Mouse (Mus musculus): ENCODE data around the gene Pkp3. TPM values are rescaled to one million over a fixed set of nuclear protein-coding genes. Genes with fewer than 3 reads are reported as not detected.
A peak's percentile ranks its signal among the peaks of the same experiment; 100 is the strongest.

Pkp3 gene
- polyA plus RNA-seq, 1 experiment, result 21.5 TPM

DNA sequence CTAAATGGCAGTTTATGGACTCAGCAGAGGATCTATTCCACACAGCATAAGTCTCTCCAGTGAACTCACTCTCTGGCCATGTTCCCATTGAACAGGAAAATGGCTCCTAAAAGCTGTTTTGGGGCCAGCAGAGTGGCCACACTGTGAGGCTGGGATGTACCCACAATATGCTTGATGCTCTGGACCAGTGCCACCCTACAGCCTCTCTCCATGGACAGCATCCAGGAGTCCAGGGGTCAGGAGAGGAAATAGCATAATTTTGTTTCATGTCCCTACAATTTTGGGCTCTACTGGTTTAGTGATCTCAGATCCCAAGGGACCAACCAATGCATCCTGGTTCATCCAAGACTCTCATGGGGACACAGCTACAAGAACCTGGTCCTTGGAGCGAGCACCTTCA lies 20.5 kb upstream of the Pkp3 start:
- no peak for DNase-seq (ENCODE audit: low read depth)

DNA sequence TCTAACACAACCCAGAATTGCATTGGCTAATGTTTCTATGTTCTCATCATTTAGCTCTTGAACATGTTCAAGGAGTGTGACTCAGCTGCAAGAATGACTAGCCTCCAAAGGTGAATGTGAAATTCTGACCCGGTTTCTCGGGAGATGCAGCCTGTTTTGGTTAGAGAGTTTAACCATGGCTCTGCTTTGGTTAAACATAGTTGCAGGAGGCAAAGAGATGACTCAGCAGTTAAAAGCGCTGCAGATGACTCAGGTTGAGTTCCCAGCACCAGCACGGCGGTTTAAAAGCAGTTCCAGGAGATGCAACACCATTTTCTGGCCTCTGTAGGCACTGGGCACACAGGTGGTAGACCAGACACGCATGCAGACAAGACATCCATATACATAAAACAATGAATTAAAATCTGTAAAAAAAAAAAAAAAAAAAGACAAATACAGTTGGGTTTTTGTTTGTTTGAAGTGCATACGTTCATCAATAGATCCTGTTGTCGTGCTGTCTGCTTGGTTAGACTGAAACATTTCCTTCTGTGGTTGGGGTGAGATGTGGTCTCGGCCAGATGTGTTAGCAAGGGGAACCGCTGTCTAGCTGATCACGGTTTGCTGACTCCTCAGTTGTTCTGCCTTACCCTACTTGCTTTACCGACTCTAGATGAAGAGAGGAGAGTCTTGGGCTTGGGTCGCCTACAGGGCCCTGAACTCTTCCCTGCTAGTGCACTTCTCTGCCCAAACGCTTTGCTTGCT lies 19.2 kb upstream of the Pkp3 start:
- DNase-seq (ENCODE audit: low read depth), result no peak

DNA sequence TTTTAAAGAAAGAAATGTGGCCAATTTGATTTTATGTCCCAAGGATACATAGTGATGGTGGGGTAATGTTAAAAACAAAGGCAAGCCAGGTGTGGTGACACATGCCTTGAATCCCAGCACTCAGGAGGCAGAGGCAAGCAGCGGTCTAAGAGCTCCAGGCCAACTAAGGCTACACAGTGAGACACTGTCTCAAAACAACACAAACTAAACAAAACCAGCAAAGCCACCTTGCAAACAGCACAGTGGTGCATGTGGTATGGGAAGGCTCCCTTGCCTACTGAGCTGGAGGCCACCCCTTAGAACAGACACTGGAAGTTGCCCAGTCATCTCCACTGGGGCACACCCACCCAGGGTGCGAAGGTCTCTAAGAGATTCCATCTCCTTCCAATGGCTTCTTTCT lies 18.1 kb upstream of the Pkp3 start:
- DNase-seq (ENCODE audit: low read depth), result no peak

DNA sequence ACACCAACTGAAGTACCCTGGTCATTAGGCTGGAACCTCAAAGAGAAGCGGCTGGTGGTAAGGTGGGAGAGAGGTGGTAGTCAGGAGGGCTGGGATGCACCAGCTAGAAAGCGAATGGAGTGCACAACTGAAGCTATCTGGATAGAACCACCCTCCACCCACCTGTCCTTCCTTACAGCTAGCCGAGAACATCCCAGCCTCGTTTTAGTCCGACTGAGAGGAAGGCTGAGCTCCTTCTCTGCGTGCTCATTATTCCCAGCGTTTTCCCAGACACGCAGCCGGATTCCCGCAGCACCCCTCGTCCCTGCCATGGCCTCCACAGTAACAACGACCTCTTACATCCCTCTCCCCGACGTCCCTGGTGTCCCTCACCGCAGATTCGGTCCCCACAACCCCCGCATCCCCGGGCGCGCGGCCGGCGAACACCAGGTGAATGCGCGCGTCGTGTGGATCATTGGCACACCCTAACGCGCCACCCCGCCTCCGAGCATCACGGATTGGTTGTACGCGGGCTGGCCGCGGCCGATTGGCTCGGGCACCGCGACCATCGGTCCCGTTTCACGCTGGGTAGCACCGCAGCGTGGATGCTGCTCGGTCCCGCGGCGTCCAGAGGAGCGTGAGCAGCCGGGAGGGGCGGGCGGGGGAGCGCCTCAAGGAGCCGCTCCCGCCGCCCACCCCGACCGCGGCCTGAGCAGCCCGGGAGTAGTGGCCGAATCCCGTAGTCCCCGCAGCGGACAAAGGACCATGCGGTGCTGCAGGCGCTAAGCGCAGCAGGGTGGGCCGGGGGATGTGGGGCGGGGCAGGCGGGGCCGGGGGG lies 17.4 kb upstream of the Pkp3 start, which contains the start of gene B4galnt4:
Gene B4galnt4, plus strand, starts transcription at position 679 of the 817 bp plus-strand sequence.
- DNase-seq (ENCODE audit: low read depth), result no peak

DNA sequence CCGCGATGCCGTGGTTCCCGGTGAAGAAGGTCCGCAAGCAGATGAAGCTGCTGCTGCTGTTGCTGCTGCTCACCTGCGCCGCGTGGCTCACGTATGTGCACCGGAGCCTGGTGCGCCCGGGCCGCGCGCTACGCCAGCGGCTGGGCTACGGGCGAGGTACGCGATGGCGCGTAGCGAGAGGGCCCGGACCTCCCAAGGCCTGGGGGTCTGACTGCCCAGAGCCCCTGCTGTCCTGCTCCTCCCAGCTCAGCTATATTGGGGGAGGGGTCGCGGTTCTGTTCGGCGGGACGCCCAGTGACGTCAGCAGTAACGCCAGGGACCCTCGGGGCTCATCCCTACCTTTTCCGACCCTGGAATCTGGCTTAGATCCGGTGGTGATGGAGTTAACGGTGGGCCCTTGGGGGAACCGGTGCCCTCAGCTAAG lies 16.7 kb upstream of the Pkp3 start:
- DNase-seq (ENCODE audit: low read depth), result no peak

DNA sequence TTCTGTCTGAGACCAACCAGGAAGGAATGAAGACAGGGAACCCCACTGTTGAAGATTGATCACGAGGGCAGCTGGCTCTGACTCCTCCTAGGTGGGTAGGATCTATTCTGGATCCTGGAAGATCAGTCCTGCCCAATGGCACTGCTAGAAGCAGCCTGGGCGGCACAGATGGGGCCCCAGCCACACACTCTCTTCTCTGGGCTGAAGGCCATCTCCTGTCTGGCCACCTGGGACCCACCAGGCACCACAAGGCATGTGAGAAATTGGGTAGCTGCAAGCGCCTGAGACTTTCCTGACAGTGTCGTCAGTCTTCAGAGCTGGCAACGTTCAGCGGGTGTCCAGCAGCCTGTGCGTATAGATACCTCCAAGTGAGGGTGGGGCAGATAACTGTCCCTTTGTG lies 15.5 kb upstream of the Pkp3 start:
- no peak for DNase-seq (ENCODE audit: low read depth)

DNA sequence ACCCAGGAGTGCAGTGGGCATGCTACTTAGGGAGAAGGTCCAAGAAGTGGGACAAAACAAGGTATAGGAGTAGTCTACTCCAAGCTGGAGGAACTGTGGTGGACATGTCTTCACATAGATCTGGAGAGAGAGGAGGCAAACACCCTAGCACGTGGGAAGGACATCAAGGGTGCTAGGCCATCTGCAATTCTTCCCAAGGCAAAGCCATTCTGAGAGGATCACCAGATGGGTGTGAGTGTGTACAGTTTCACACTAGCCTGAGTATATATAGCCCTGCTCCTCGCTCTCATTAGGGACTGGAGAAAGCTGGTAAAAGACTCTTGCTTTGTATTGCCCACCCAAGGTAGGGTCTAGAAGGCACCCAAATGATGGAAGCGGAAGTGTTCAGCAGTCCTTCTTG lies 14.7 kb upstream of the Pkp3 start:
- no peak for DNase-seq (ENCODE audit: low read depth)

DNA sequence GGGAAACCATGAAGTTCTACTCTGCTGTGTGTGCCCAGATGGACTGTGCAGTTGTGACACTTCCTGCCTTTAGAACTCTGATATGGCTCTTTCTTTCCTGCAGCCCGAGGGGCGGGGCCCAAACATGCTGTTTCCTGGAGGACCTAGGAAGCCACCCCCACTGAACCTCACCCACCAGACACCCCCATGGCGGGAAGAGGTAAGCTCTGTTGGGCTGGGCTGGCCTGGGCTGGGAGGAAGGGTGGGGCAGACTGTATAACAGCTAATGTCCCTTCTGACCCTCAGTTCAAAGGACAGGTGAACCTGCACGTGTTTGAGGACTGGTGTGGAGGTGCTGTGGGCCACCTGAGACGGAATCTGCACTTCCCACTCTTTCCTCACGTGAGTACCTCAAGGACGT lies 13.8 kb upstream of the Pkp3 start:
- DNase-seq (ENCODE audit: low read depth), result no peak

DNA sequence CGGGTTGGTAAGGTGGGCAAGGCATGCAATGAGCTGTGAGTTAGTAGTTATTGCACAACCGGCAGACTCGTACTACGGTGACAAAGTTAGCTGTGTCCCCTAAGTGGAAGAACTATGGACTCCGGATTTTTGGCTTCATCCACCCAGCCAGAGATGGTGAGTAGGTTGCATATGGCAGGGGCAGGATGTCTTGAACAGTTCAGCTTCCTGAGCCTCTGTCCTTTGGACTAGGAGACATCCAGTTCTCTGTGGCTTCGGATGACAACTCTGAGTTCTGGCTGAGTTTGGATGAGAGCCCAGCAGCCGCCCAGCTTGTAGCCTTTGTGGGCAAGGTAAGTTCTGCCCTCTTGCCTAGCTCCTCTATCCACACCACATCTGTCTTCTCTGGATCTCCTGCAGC lies 13.4 kb upstream of the Pkp3 start:
- no peak for DNase-seq (ENCODE audit: low read depth)

DNA sequence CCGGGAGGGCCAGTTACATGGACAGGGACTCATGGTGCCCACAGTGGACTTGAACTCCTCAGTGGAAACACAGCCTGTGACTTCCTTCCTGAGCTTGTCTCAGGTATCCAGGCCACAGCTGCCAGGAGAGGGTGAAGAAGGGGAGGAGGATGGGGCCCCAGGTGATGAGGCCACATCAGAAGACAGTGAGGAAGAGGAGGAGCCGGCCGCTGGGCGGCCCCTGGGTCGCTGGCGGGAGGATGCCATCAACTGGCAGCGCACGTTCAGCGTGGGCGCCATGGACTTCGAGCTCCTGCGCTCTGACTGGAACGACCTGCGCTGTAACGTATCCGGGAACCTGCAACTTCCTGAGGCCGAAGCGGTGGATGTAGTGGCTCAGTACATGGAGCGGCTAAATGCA lies 9.7 kb upstream of the Pkp3 start:
- DNase-seq (ENCODE audit: low read depth), result no peak

DNA sequence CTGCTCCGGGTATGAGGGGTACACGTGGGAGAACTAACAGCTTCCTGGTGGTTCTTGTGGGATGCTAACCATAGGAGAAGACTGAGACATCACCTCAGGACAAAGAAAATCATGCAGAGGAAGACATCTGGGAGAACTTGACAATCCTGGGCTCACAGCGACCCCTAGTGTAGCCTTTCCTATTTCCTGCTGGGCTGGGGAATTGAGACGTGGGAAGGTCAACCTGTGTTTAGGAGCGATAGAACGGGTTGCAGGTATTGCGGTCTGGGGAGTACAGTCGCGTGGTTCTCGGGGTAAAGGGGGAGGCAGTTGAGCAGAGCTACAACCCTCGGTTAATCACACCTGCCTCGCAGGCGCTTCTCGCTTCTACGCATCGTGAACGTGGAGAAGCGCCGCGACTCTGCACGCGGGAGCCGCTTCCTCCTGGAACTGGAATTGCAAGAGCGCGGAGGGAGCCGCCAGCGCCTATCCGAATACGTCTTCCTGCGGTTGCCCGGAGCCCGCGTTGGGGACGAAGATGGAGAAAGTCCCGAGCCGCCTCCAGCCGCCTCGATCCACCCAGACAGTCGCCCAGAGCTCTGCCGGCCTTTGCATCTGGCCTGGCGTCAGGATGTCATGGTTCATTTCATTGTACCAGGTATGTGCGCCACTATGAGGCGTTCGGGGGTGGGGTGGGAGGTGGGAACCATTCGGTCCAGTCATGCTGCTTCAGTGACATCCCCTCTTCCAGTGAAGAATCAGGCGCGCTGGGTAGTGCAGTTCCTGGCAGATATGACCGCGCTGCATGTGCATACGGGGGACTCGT lies 7.8 kb upstream of the Pkp3 start:
- DNase-seq (ENCODE audit: low read depth), result no peak

DNA sequence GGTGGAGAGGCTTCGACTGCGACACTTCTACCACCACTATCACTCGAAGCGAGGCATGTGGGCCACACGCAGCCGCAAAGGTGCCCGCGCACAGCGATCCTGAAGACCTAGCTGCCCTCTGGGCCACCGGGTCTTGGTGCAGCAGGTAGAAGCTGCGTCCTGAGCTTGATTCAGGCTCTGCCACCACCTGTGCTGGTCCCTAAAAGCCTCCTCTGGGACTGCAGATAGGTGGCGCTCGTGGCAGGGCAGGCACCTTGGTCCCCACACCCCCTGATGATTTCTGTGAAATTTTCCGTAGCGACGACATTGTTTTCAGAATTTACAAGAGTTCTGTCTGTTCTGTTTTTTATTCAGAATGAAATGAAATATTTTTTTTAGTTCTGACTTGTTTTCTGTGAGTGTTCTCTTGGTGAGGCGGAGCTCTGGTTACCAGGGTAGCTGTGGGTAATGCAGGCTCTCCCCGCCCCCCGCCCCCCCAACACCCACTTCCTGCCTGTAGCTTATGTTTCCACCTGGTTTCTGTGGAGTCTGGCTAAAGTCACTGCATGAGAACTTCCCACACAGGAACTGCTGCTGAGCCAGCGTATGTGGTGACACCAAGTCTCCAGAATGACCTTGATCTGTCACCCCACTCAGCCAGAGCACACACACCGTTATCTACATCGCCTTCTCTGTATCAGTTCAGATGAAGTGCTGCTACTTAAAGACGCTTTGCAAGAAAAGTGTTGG lies 5.8 kb upstream of the Pkp3 start:
- no peak for DNase-seq (ENCODE audit: low read depth)

DNA sequence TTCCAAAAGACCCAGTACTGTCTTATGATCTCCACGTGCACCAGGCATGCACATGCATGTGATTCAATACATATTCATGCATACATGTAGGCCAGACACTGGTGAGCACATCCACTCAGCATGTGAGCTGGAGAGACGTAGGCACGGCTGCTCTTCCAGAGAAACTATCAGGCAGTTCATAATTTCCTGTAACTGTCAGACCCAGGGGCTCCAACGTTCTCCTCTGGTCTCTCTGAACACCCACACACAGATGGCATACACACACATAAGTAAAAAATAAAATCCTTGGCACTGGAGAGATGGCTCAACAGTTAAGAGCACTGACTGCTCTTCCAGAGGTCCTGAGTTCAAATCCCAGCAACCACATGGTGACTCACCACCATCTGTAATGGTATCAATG lies 4.2 kb upstream of the Pkp3 start:
- no peak for DNase-seq (ENCODE audit: low read depth)

DNA sequence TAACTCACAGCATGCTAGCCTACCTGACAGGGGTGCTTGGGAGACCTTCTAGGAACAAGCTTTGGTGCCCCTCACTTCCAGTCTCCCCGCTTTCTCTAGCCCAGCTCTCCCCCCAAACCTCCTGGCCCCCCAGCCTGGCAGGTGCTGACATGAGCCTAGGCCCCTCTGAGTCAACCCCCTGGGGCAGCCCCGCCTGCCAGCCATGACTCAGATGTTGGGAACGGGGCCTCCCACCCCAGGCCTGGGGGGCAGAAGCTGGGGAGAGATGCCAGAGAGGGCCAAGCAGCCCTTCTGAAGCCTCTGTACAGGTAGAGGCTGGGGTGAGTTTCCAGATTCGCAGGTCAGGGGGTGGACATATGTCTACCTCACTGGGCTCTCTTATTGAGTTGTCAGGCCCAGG lies 858 bp downstream of the Pkp3 start:
- DNase-seq (ENCODE audit: low read depth), result no peak

DNA sequence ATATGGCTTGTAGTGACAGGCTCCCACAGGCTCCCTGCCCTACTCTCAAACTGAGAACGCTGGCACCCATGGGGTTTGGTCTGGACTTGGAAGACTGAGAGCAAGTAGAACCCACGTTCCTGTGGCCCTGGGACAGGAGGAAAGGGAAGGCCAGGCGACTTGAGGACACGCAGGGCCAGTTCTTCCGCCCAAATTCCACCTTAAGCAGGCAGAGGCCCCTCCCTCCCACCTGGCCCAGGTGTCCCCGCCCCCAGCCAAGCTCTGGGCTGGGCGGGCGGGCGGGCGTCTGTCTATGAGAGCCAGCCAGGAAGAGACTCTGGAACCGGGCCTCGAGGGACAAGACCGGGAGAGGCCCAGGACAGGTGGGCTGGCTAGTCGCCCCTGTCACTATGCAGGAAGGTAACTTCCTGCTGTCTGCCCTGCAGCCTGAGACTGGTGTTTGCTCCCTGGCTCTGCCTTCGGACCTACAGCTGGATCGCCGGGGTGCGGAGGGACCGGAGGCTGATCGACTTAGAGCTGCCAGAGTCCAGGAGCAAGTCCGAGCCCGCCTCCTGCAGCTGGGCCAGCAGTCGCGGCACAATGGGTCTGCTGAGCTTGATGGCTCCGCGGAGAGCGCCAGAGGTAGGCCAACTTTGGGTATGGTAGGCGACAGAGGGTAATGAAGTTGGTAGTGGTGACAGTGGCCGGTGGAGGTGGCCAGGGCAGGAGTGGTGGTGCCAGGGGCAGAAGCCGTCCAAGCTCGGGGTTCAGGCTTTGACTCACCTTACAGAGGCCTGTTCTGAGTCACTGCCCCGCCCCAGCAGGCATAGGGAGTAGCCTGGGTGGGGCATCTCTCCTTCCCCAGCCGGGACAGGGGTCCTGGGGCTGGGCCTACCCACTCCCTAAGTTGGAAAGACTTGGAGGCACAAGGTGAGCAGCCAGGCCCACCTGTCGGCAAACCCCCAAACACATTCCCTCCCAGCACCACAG lies 1.7 kb downstream of the Pkp3 start:
- DNase-seq (ENCODE audit: low read depth), result peak; percentile 61

DNA sequence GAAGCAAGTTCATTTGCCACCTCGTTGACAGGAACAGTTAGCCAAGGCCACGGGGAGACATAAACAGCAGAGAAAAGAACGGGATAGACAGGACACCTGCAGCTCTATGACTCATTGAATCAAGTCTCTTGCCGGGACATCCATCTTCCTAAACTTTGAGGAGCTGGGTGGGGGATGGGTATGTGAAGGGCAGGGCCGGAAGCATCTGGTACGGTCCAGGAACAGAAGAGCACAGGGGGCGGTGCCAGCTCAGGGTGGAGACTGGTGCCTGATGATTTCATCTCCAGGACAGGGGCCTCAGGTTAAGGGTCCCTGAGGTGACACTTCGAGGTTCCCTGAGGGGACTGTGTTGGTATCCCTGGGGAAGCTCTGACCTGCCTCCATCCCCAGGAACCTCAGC lies 9.9 kb downstream of the Pkp3 start:
- DNase-seq (ENCODE audit: low read depth), result no peak

DNA sequence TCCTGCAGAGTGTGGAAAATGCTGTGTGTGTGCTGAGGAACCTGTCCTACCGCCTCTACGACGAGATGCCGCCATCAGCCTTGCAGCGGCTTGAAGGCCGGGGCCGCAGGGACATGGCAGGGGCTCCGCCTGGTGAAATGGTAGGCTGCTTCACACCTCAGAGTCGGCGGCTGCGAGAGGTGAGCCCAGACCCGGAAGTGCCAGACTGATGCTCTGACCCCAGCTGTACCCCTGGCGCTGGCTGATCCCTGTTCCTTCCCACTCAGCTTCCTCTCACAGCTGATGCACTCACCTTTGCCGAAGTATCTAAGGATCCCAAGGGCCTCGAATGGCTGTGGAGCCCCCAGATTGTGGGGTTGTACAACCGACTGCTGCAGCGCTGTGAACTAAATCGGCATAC lies 10.5 kb downstream of the Pkp3 start:
- DNase-seq (ENCODE audit: low read depth), result no peak

DNA sequence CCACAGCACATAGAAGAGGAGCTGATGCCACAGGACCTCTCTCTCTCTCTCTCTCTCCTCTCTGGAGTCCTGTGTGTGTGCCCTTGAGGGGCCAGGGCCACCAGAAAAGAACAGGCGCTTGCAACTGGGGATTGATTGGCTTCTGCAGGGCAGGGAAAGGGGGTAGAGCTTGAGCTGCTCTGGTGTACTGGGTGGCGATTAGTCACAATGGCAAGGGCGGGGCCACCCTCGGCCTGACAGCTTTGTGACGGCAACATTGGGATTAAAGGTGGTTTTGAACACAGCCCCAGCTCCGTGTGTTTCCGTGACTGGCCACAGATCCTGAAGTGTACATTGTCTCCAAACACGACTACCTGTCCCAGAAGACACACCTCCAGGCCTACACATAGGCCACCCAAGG lies 12.2 kb downstream of the Pkp3 start:
- no peak for DNase-seq (ENCODE audit: low read depth)

DNA sequence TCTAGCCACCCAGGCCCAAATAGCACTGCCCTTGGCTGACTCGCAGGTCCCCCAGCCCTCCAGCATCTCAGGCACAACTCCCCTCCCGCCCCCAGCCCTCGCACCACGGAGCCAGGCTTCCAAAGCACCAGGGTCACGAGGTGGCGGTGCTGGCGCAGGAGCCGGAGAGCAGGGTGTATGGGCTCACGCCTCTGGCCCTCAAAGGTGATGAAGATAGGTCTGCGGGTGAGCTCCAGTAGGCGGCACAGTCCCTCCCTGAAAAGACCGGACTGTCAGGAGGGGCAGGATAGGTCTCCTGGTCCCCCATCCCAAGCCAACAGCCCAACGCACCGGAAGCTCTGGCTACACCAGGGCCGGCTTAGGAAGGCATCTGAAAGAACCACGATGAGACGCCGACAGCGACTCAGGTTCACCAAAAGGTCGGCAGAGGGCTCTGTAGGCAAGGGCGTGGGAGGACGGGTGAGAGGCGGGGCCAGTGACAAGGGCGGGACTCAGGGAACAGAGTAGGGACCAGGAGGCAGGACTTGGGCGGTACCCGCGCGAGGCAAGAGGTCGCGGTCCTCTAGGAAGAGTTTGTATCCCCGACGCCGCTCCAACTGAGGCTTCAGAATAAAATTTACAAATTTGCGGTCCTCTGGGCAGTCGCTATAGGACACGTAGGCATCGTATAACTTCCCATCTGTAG lies 14.2 kb downstream of the Pkp3 start:
- DNase-seq (ENCODE audit: low read depth), result no peak

DNA sequence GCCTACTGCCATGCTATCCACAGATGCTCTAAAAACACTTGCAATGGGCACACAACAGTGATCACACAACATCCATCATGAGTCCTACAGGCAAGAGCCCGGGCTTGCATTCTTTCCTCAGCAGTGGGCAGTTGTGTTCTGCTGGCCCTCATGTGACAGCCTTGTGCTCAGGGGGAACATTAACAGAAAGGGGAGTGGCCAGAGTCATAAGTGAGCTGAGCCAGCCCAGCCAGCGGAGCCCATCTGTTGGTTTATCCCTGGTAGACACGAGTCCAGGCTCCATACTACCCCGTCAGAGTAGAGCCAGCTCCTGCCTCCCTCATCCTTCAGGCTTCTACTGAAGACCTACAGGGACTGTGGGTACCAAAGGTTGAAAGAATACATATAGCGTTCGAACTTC lies 15.9 kb downstream of the Pkp3 start:
- DNase-seq (ENCODE audit: low read depth), result no peak
